Mouse (Mus musculus) liver, adult 2 months (tissue): ENCODE results near the gene Tmem171.

Source experiments
- CTCF ChIP-seq: fragments of 200-500 bp; IDR thresholded peaks from 2 replicates; pipeline ENCODE4 v1.5.1; 2011; ENCODE audit warnings: low read depth, low read length, control low read depth
- POLR2A ChIP-seq: fragments of 200-500 bp; IDR thresholded peaks from 2 replicates; pipeline ENCODE4 v1.6.1; 2011; ENCODE audit warnings: low read length, control low read depth; ENCODE audit not compliant: insufficient read depth; ENCODE audit errors: extremely low read depth

DNA sequence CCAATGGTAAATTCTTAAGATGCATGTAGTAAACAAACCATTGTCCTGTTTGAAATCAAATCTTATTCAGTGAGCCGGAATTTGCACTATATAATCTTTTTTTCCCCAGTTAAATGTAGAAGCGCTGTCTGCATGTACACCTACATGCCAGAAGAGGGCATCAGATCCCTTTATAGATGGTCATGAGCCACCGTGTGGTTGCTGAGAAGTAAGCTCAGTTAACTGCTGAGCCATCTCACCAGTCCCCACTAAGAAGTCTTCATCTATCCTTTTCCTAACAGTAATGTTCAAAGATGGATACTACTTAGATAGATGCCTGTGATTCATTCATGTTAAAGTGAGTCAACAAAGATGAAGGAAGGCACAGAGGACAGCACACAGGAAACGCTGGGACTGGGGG is 31.9 kb upstream of the Tmem171 start:
- TF ChIP-seq CTCF (no peak), POLR2A (no peak)
